Mouse (Mus musculus): Measurements from ENCODE around the gene Stmnd1. TPM values are rescaled to one million over a fixed set of nuclear protein-coding genes. Genes with fewer than 3 reads are reported as not detected.
"Not testable (repeated sequence)": the region's sequence is repeated elsewhere in the genome, so short reads cannot be mapped to it uniquely, and the experiment has no call there.

Stmnd1 gene
- 0.31 TPM in 1 of 2 replicates, not detected in the other for polyA plus RNA-seq (2014; fragmentation: Nextera tagmentation; extraction: Ambion mirVana)

DNA sequence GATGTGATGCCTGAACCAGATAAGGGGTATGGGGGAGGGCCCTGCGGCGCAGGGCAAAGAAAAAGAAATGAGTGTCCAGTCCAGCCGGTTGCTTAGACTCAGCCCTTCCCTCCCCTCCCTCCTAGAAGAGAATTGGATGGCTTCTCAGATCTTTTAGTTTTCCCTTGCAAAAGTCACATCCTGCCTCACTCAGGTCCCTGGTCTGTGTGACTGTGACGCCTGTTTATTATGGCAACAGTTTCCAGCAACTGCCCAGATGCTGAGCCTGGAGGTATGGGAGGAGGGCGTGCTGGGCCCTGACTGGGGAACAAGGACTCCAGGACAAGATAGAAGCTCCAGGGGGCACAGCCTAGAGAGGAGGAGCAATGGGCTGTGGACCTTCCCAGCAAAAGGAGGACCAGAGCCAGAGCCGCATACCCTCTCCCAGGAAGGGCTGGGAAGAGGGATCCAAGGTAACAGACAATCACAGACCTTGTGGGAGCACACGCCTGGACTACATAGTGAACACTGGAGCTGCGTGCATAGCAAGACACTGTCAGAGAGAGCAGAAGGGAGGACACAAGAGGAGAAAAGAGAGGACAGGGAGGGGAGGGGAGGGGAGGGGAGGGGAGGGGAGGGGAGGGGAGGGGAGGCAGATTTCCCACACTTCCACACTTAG lies at the start of gene Stmnd1:
Gene Stmnd1, plus strand, starts transcription at position 269 of the 658 bp plus-strand sequence.
- Histone ChIP-seq H3K4me2 (ENCODE audit: low read depth, low read length) (peak within 1 kb of the TSS; percentile 43), H3K9me3 (replicated peaks; ENCODE audit: control insufficient read depth, low read length) (no peaks in the 10 kb centered on the region), H3K4me1 (ENCODE audit: control insufficient read depth, insufficient read depth, low read length) (peaks cover 3% of the 10 kb centered on the region), H3K4me3 (ENCODE audit: low read depth, low read length) (peak within 1 kb of the TSS; percentile 13; the same call in 1 of the 2 replicates), H3K27ac (replicated peaks; ENCODE audit: low read depth, low read length) (no peak within 1 kb of the TSS; the same call in 1 of the 2 replicates), H3K9ac (replicated peaks; ENCODE audit: low read length) (peak within 1 kb of the TSS; percentile 26; the same call in 1 of the 2 replicates), H3K36me3 (replicated peaks; ENCODE audit: control insufficient read depth, insufficient read depth, low read depth, low read length) (no peaks in the 10 kb centered on the region), H3K27me3 (ENCODE audit: control insufficient read depth, insufficient read depth, low read length) (no peaks in the 10 kb centered on the region)
- WGBS = 16% methylated on average over 8 of the region's 8 CpGs
- DNase-seq (ENCODE audit: low spot score) (peak; percentile 55), ATAC-seq (replicated peaks; ENCODE audit: insufficient number of reproducible peaks, low FRiP score, low TSS enrichment, low read depth) (no peak)

GRCm38 (mm10) chr13:46226956-46227355 lies 46.6 kb upstream of the Stmnd1 start:
- Histone ChIP-seq H3K4me2 (ENCODE audit: low read depth, low read length) (no peak overlapping the region), H3K4me1 (ENCODE audit: control insufficient read depth, insufficient read depth, low read length) (no peaks in the 10 kb centered on the region), H3K9me3 (replicated peaks; ENCODE audit: control insufficient read depth, low read length) (no peaks in the 10 kb centered on the region), H3K4me3 (ENCODE audit: low read depth, low read length) (no peak overlapping the region), H3K36me3 (replicated peaks; ENCODE audit: control insufficient read depth, insufficient read depth, low read depth, low read length) (no peaks in the 10 kb centered on the region), H3K9ac (replicated peaks; ENCODE audit: low read length) (no peak overlapping the region), H3K27me3 (ENCODE audit: control insufficient read depth, insufficient read depth, low read length) (no peaks in the 10 kb centered on the region), H3K27ac (replicated peaks; ENCODE audit: low read depth, low read length) (no peak overlapping the region)
- ATAC-seq (replicated peaks; ENCODE audit: insufficient number of reproducible peaks, low FRiP score, low TSS enrichment, low read depth) (no peak), DNase-seq (ENCODE audit: low spot score) (no peak)
- 56% methylated on average over 2 of the region's 2 CpGs for WGBS

DNA sequence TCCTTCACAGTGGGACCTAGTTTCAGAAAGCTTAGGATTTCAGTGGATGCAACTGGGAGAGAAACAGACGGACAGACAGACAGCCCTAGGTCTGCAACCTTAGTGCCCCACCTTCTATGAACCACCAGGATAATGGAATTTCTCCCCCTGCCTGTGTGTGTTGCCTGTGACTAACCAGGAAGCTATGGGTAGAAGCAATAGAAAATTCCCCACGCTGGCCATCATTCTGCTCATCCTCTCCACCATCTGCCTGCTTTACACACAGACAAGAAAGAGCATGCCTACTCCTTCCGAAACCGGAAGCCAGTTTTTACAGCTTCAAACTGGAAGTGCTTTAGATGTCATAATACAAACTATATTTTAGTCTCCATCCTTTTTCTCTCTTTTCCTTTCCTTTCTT lies 46.0 kb upstream of the Stmnd1 start:
- 83% methylated on average over 4 of the region's 4 CpGs for WGBS
- no peaks in the 10 kb centered on the region for H3K27me3 ChIP-seq (ENCODE audit: control insufficient read depth, insufficient read depth, low read length)
- H3K4me3 ChIP-seq (ENCODE audit: low read depth, low read length) = no peak overlapping the region
- no peak overlapping the region for H3K4me2 ChIP-seq (ENCODE audit: low read depth, low read length)
- no peaks in the 10 kb centered on the region for H3K36me3 ChIP-seq (replicated peaks; ENCODE audit: control insufficient read depth, insufficient read depth, low read depth, low read length)
- H3K4me1 ChIP-seq (ENCODE audit: control insufficient read depth, insufficient read depth, low read length) = no peaks in the 10 kb centered on the region
- no peak for ATAC-seq (replicated peaks; ENCODE audit: insufficient number of reproducible peaks, low FRiP score, low TSS enrichment, low read depth)
- H3K9ac ChIP-seq (replicated peaks; ENCODE audit: low read length) = no peak overlapping the region
- H3K9me3 ChIP-seq (replicated peaks; ENCODE audit: control insufficient read depth, low read length) = no peaks in the 10 kb centered on the region
- DNase-seq (ENCODE audit: low spot score) = no peak
- H3K27ac ChIP-seq (replicated peaks; ENCODE audit: low read depth, low read length) = no peak overlapping the region

DNA sequence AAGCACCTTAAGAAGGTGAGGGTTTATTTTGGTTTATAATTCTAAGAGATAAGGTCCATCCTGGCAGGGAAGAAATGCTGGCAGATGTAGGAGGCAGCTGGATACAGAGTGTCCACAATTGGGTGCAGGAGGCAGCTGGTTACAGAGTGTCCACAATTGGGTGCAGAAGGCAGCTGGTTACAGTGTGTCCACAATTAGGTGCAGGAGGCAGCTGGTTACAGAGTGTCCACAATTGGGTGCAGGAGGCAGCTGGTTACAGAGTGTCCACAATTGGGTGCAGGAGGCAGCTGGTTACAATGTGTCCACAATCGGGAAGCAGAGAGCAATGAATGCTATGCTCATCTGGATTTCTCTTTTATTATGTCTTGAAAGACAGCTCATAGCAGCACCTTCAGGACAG lies 44.8 kb upstream of the Stmnd1 start:
- not testable (repeated sequence) for DNase-seq (ENCODE audit: low spot score); H3K4me3 ChIP-seq (ENCODE audit: low read depth, low read length); H3K4me2 ChIP-seq (ENCODE audit: low read depth, low read length); H3K27me3 ChIP-seq (ENCODE audit: control insufficient read depth, insufficient read depth, low read length); H3K36me3 ChIP-seq (replicated peaks; ENCODE audit: control insufficient read depth, insufficient read depth, low read depth, low read length); H3K4me1 ChIP-seq (ENCODE audit: control insufficient read depth, insufficient read depth, low read length); ATAC-seq (replicated peaks; ENCODE audit: insufficient number of reproducible peaks, low FRiP score, low TSS enrichment, low read depth); H3K27ac ChIP-seq (replicated peaks; ENCODE audit: low read depth, low read length); H3K9me3 ChIP-seq (replicated peaks; ENCODE audit: control insufficient read depth, low read length); H3K9ac ChIP-seq (replicated peaks; ENCODE audit: low read length)
- WGBS = 90% methylated on average over 1 of the region's 1 CpGs

- H3K36me3 ChIP-seq (replicated peaks; ENCODE audit: control insufficient read depth, insufficient read depth, low read depth, low read length) = no peaks in the 10 kb centered on the region
- DNase-seq (ENCODE audit: low spot score) (no peak), ATAC-seq (replicated peaks; ENCODE audit: insufficient number of reproducible peaks, low FRiP score, low TSS enrichment, low read depth) (no peak)
- no peaks in the 10 kb centered on the region for H3K27me3 ChIP-seq (ENCODE audit: control insufficient read depth, insufficient read depth, low read length)
- H3K9me3 ChIP-seq (replicated peaks; ENCODE audit: control insufficient read depth, low read length) = no peaks in the 10 kb centered on the region
- H3K9ac ChIP-seq (replicated peaks; ENCODE audit: low read length) = no peak overlapping the region
- H3K4me2 ChIP-seq (ENCODE audit: low read depth, low read length) = no peak overlapping the region
- no peak overlapping the region for H3K4me3 ChIP-seq (ENCODE audit: low read depth, low read length)
- H3K27ac ChIP-seq (replicated peaks; ENCODE audit: low read depth, low read length) = no peak overlapping the region
- no peaks in the 10 kb centered on the region for H3K4me1 ChIP-seq (ENCODE audit: control insufficient read depth, insufficient read depth, low read length)
- WGBS = 81% methylated on average over 5 of the region's 5 CpGs
These were observed 41.9 kb upstream of the Stmnd1 start for GRCm38 (mm10) chr13:46231514-46232085.

DNA sequence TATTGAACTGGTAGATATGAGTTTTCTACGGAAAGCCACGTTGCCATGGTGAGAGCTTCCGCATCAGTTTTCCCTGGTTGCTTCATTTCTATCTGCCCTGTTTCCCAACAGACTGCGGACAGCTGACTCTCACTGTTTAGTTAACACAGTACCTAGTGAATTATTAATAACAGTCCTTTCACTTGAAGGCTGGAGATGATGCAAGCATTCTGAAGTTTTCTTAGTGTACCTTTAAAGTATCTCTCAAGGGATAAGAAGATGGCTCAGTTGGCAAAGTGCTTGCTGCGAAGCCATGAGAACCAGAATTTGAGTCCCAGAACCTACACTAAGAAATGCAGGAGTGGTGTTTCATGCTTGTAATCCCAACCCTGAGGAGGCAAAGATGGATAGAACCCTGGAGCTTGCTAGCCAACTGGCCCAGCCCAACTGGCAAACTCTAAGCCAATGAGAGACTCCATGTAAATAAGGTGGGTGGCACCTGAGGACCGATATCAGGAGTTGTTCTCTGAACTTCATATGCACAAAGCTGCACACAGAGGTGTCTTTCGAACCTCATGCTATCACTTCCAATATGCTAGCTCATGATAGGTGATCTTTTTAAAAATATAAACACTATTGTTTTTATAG lies 35.7 kb upstream of the Stmnd1 start:
- Histone ChIP-seq H3K36me3 (replicated peaks; ENCODE audit: control insufficient read depth, insufficient read depth, low read depth, low read length) (no peaks in the 10 kb centered on the region), H3K9me3 (replicated peaks; ENCODE audit: control insufficient read depth, low read length) (no peaks in the 10 kb centered on the region)
- WGBS = 79% methylated on average over 7 of the region's 7 CpGs

DNA sequence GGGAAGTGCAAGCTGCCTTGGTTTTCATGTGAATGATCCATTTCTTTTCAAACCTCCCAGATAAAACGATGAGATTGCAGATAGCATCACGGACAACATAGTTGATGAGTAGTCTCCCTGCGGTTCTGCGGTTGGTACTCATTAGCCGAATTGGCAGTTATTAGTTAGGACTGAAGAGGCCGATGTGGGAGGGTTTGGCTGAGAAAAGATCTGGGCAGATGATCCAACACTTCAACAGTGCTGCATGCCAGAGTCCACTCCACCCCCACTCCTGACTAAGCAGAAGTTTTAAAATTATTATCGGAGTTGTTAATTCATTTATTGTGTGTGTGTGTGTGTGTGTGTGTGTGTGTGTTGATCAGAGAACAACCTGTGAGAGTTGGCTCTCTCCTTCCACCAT lies 34.7 kb upstream of the Stmnd1 start:
- DNase-seq (ENCODE audit: low spot score) (no peak), ATAC-seq (replicated peaks; ENCODE audit: insufficient number of reproducible peaks, low FRiP score, low TSS enrichment, low read depth) (no peak)
- Histone ChIP-seq H3K4me2 (ENCODE audit: low read depth, low read length) (no peak overlapping the region), H3K9me3 (replicated peaks; ENCODE audit: control insufficient read depth, low read length) (no peaks in the 10 kb centered on the region), H3K4me3 (ENCODE audit: low read depth, low read length) (no peak overlapping the region), H3K27me3 (ENCODE audit: control insufficient read depth, insufficient read depth, low read length) (no peaks in the 10 kb centered on the region), H3K27ac (replicated peaks; ENCODE audit: low read depth, low read length) (no peak overlapping the region), H3K4me1 (ENCODE audit: control insufficient read depth, insufficient read depth, low read length) (no peaks in the 10 kb centered on the region), H3K9ac (replicated peaks; ENCODE audit: low read length) (no peak overlapping the region), H3K36me3 (replicated peaks; ENCODE audit: control insufficient read depth, insufficient read depth, low read depth, low read length) (no peaks in the 10 kb centered on the region)
- WGBS = 83% methylated on average over 7 of the region's 7 CpGs

More for the DNA sequence above, 35.7 kb upstream of the Stmnd1 start:
- H3K4me3 ChIP-seq (ENCODE audit: low read depth, low read length) = no peak overlapping the region
- ATAC-seq (replicated peaks; ENCODE audit: insufficient number of reproducible peaks, low FRiP score, low TSS enrichment, low read depth) = no peak
- H3K4me2 ChIP-seq (ENCODE audit: low read depth, low read length) = no peak overlapping the region
- H3K4me1 ChIP-seq (ENCODE audit: control insufficient read depth, insufficient read depth, low read length) = no peaks in the 10 kb centered on the region
- DNase-seq (ENCODE audit: low spot score) = no peak
- no peak overlapping the region for H3K27ac ChIP-seq (replicated peaks; ENCODE audit: low read depth, low read length)
- no peak overlapping the region for H3K9ac ChIP-seq (replicated peaks; ENCODE audit: low read length)
- no peaks in the 10 kb centered on the region for H3K27me3 ChIP-seq (ENCODE audit: control insufficient read depth, insufficient read depth, low read length)
